7 mouse cellular contexts compared by ENCODE assay signal in the genomic region with DNA sequence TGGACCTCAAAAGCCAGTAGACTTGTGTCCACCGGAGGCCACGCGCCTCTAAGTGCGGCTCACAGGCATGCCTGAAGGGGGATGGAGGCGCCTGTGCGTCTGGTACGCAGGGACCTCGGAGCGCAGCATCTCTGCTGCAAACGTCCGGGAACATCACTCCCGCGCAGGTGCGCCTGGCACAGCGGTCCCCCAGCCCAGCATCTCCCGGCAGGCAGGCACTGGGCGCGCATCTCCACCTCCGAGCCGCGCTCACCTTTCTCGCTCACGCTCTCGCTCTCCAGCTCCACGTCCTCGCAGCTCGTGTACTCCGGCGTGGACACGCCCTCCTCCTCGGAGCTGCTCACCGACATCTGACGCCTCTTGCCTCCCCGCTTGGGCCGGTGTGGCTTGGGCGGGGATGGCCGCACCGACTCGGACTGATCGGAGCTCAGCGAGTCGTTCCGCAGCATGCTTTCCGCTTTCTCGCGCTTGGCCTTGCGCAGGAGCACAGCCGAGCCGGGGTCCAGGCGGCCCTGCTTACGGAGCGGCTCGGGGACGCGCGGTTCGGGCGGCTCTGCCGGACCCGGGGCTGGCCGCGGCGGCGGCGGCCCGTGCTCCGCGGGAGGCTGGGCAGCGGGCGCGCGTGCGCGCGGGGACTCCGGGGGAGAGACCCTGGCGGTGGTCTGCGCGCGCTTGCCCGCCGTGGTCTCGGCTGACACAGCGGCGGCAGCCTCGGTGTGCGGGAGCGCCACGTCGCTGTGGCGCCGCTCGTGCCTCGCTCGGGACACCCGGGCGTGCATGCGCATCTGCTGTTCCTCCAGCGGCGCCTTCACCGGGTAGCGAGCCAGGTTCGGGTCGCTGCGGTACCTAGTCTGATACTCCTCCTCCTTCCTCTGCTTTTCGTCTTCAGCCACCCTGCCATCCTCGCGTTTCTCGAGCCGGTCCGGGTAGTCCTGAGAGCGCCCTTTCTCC.
A peak's percentile ranks its signal among the peaks of the same experiment; 100 is the strongest.
DNase-seq lines count a peak whose midpoint lies in the region; ATAC-seq lines count a peak whose summit lies in the region.

No protein-coding gene starts in this region.

- peak overlapping the region; percentile 99 for H3K4me2 ChIP-seq in lung, embryonic 16.5 days (ENCODE audit: low read depth, low read length)
- H3K4me2 ChIP-seq in midbrain, embryonic 15.5 days, result peak overlapping the region; percentile 89

- no peak for DNase-seq in lung, postnatal 36 days
- peak; percentile 69 to 75 for DNase-seq in cerebellum, postnatal 25 days
- peak; percentile 16 to 40 for DNase-seq in frontal cortex, postnatal 10 days (ENCODE audit: low spot score in 2 of 2)
- peak; percentile 28 to 43 for DNase-seq in left cerebral cortex, postnatal 14 days (ENCODE audit: low spot score in 2 of 2)
- DNase-seq in natural killer cell, adult 2 months (ENCODE audit: low spot score in 2 of 2), result no peak

- peak; percentile 86 for ATAC-seq in lung, embryonic 16.5 days (ENCODE audit: low read depth)
- ATAC-seq in midbrain, embryonic 15.5 days (replicated peaks), result peak; percentile 93

- peak overlapping the region; percentile 70 for H3K4me3 ChIP-seq in lung, embryonic 16.5 days (ENCODE audit: low read length)
- peak overlapping the region; percentile 81 for H3K4me3 ChIP-seq in midbrain, embryonic 15.5 days

- peaks cover 3% of the 10 kb centered on the region; the same call in 1 of the 2 replicates for H3K4me1 ChIP-seq in lung, embryonic 16.5 days (replicated peaks; ENCODE audit: control insufficient read depth, insufficient read depth, low read length)
- H3K4me1 ChIP-seq in midbrain, embryonic 15.5 days, result peaks cover 3% of the 10 kb centered on the region; the same call in 1 of the 2 replicates

- no peaks in the 10 kb centered on the region for H3K36me3 ChIP-seq in lung, embryonic 16.5 days (ENCODE audit: control insufficient read depth, insufficient read depth, low read length)
- no peaks in the 10 kb centered on the region for H3K36me3 ChIP-seq in midbrain, embryonic 15.5 days (replicated peaks)

- H3K9me3 ChIP-seq in lung, embryonic 16.5 days (ENCODE audit: control insufficient read depth, low read length), result no peaks in the 10 kb centered on the region
- no peaks in the 10 kb centered on the region for H3K9me3 ChIP-seq in midbrain, embryonic 15.5 days

- under 1% methylated on average over 83 of the region's 112 CpGs for WGBS in lung, embryonic 16.5 days
- under 1% methylated on average over 103 of the region's 112 CpGs for WGBS in midbrain, embryonic 15.5 days

- H3K9ac ChIP-seq in lung, embryonic 16.5 days (ENCODE audit: low read length), result peak overlapping the region; percentile 58
- peak overlapping the region; percentile 76 for H3K9ac ChIP-seq in midbrain, embryonic 15.5 days

- peaks cover 20% of the 10 kb centered on the region for H3K27me3 ChIP-seq in lung, embryonic 16.5 days (ENCODE audit: control insufficient read depth, insufficient read depth, low read depth, low read length)
- H3K27me3 ChIP-seq in midbrain, embryonic 15.5 days (replicated peaks), result 0 out of 2 replicates have a peak, but pooled peaks cover 7% of the 10 kb centered on the region

- intact Hi-C loops in left cerebral cortex, postnatal 14 days (cut with DNase I), result no loop called here

- H3K27ac ChIP-seq in lung, embryonic 16.5 days (ENCODE audit: low read length), result no peak overlapping the region
- peak overlapping the region; percentile 90 for H3K27ac ChIP-seq in midbrain, embryonic 15.5 days

Comparison
In these comparisons a context has a peak if more than half of its experiments do, and no peak if none do; other contexts are left out.
1. DNase-seq: peak in cerebellum, postnatal 25 days (2 of 2), frontal cortex, postnatal 10 days (2 of 2) and left cerebral cortex, postnatal 14 days (2 of 2); none in lung, postnatal 36 days (single experiment) and natural killer cell, adult 2 months (0 of 2).